Mouse (Mus musculus) heart, embryonic 11.5 days (tissue): Measurements from ENCODE around the gene Ccs. TPM values are rescaled to one million over a fixed set of nuclear protein-coding genes. Genes with fewer than 3 reads are reported as not detected.

ENCODE experiments used
- ATAC-seq: fragments of 200-750 bp; cut with Nextera tagmentation; replicated peaks from 2 replicates; pipeline ENCODE4 v1.8.0; 2017; ENCODE audit warnings: moderate library complexity; ENCODE audit not compliant: insufficient number of reproducible peaks, low FRiP score, low TSS enrichment
- H3K27ac ChIP-seq: fragments of 300-500 bp; sonication (generic); 2 replicates; pipeline ENCODE4 v1.5.1; 2014; ENCODE audit warnings: mild to moderate bottlenecking, low read depth, low read length
- H3K27me3 ChIP-seq: fragments of 300-500 bp; sonication (generic); 2 replicates; pipeline ENCODE4 v1.6.1; 2014; ENCODE audit warnings: mild to moderate bottlenecking, low read length, mixed read lengths; ENCODE audit not compliant: control insufficient read depth, insufficient read depth
- H3K36me3 ChIP-seq: fragments of 300-500 bp; sonication (generic); 2 replicates; pipeline ENCODE4 v1.6.1; 2014; ENCODE audit warnings: mild to moderate bottlenecking, low read length, moderate library complexity, mixed read lengths; ENCODE audit not compliant: control insufficient read depth, insufficient read depth
- H3K4me1 ChIP-seq: fragments of 300-500 bp; sonication (generic); 2 replicates; pipeline ENCODE4 v1.6.1; 2014; ENCODE audit warnings: low read length; ENCODE audit not compliant: control insufficient read depth, insufficient read depth
- H3K4me2 ChIP-seq: fragments of 300-500 bp; sonication (generic); 2 replicates; pipeline ENCODE4 v1.6.1; 2014; ENCODE audit warnings: mild to moderate bottlenecking, moderate library complexity
- H3K4me3 ChIP-seq: fragments of 300-500 bp; sonication (generic); 2 replicates; pipeline ENCODE4 v1.5.1; 2014; ENCODE audit warnings: low read depth, low read length
- H3K9ac ChIP-seq: fragments of 300-500 bp; sonication (generic); 2 replicates; pipeline ENCODE4 v1.6.1; 2014; ENCODE audit warnings: mild to moderate bottlenecking, low read depth, low read length, moderate library complexity
- H3K9me3 ChIP-seq: fragments of 300-500 bp; sonication (generic); replicated peaks from 2 replicates; pipeline ENCODE4 v1.6.1; 2016; ENCODE audit warnings: low read length; ENCODE audit not compliant: control insufficient read depth
- WGBS: fragments of 180-500 bp; shearing (Covaris S2); extraction: QIAGEN DNeasy Blood & Tissue Kit; methylation state at CpG from one replicate; pipeline ENCODE4 v1.1.7; 2014; ENCODE audit not compliant: insufficient replicate concordance; 5-methylcytosine and 5-hydroxymethylcytosine counted together
- polyA plus RNA-seq: library from polyadenylated mRNA; unstranded; fragments of >200 nt; fragmentation: Nextera tagmentation; extraction: Ambion mirVana; gene quantifications from 2 replicates; pipeline ENCODE4 v1.2.1, GENCODE M21; 2014

Gene Ccs
- polyA plus RNA-seq, 1 experiment from 2014 or later: 37.5 TPM

- WGBS: 0% methylated on average over 14 of the region's 14 CpGs
- Histone ChIP-seq H3K27me3 (no peaks in the 10 kb centered on the region), H3K4me3 (peak overlapping the region; percentile 76), H3K9me3 (no peaks in the 10 kb centered on the region), H3K36me3 (no peaks in the 10 kb centered on the region), H3K9ac (peak overlapping the region; percentile 95), H3K4me2 (peak overlapping the region; percentile 86), H3K27ac (no peak overlapping the region), H3K4me1 (peaks cover 8% of the 10 kb centered on the region)
- no peak for ATAC-seq
These were observed 28.8 kb downstream of the Ccs start for GRCm38 (mm10) chr19:4810309-4810708.

- Histone ChIP-seq H3K27ac (no peak overlapping the region), H3K4me1 (0 out of 2 replicates have a peak, but pooled peaks cover 2% of the 10 kb centered on the region), H3K4me3 (no peak overlapping the region), H3K9ac (no peak overlapping the region), H3K4me2 (no peak overlapping the region), H3K9me3 (no peaks in the 10 kb centered on the region), H3K36me3 (peaks cover 33% of the 10 kb centered on the region), H3K27me3 (no peaks in the 10 kb centered on the region)
- 89% methylated on average over 10 of the region's 10 CpGs for WGBS
- ATAC-seq: no peak
These were observed 35.8 kb downstream of the Ccs start for GRCm38 (mm10) chr19:4803283-4803682.

GRCm38 (mm10) chr19:4802691-4803091, 36.4 kb downstream of the Ccs start:
- no peak for ATAC-seq
- Histone ChIP-seq H3K9ac (no peak overlapping the region), H3K4me3 (no peak overlapping the region), H3K36me3 (peaks cover 33% of the 10 kb centered on the region), H3K4me1 (0 out of 2 replicates have a peak, but pooled peaks cover 2% of the 10 kb centered on the region), H3K4me2 (no peak overlapping the region), H3K27ac (no peak overlapping the region), H3K9me3 (no peaks in the 10 kb centered on the region), H3K27me3 (no peaks in the 10 kb centered on the region)
- 96% methylated on average over 7 of the region's 7 CpGs for WGBS

- Histone ChIP-seq H3K9me3 (no peaks in the 10 kb centered on the region), H3K27me3 (no peaks in the 10 kb centered on the region), H3K4me3 (no peak overlapping the region), H3K27ac (no peak overlapping the region), H3K9ac (no peak overlapping the region), H3K4me2 (no peak overlapping the region), H3K36me3 (peaks cover 33% of the 10 kb centered on the region), H3K4me1 (0 out of 2 replicates have a peak, but pooled peaks cover 2% of the 10 kb centered on the region)
- no peak for ATAC-seq
- 91% methylated on average over 5 of the region's 5 CpGs for WGBS
These were observed 40.0 kb downstream of the Ccs start for GRCm38 (mm10) chr19:4799083-4799482.

GRCm38 (mm10) chr19:4797846-4798245, 41.3 kb downstream of the Ccs start:
- H3K27me3 ChIP-seq: no peaks in the 10 kb centered on the region
- WGBS: 88% methylated on average over 2 of the region's 2 CpGs
- peaks cover 25% of the 10 kb centered on the region for H3K36me3 ChIP-seq

GRCm38 (mm10) chr19:4795929-4796328, 43.2 kb downstream of the Ccs start:
- H3K27me3 ChIP-seq: no peaks in the 10 kb centered on the region
- peaks cover 16% of the 10 kb centered on the region for H3K36me3 ChIP-seq
- no peaks in the 10 kb centered on the region for H3K9me3 ChIP-seq
- H3K27ac ChIP-seq: no peak overlapping the region
- H3K4me1 ChIP-seq: peaks cover 8% of the 10 kb centered on the region; the same call in 1 of the 2 replicates
- no peak overlapping the region for H3K4me3 ChIP-seq
- no peak for ATAC-seq
- no peak overlapping the region for H3K4me2 ChIP-seq
- no peak overlapping the region for H3K9ac ChIP-seq
- WGBS: 64% methylated on average over 1 of the region's 1 CpGs

More at GRCm38 (mm10) chr19:4797846-4798245, 41.3 kb downstream of the Ccs start:
- H3K4me3 ChIP-seq: no peak overlapping the region
- no peak overlapping the region for H3K4me2 ChIP-seq
- H3K4me1 ChIP-seq: 0 out of 2 replicates have a peak, but pooled peaks cover under 1% of the 10 kb centered on the region
- ATAC-seq: no peak
- H3K9me3 ChIP-seq: no peaks in the 10 kb centered on the region
- H3K27ac ChIP-seq: no peak overlapping the region
- H3K9ac ChIP-seq: no peak overlapping the region

GRCm38 (mm10) chr19:4793831-4794422, 45.2 kb downstream of the Ccs start, which contains the start of gene Rbm4:
TSS of gene Rbm4 (minus strand) at chr19:4793901.
- WGBS: under 1% methylated on average over 31 of the region's 31 CpGs
- Histone ChIP-seq H3K4me1 (peaks cover 8% of the 10 kb centered on the region; the same call in 1 of the 2 replicates), H3K27me3 (no peaks in the 10 kb centered on the region), H3K4me2 (peak within 1 kb of the TSS; percentile 84), H3K9ac (peak within 1 kb of the TSS; percentile 85), H3K36me3 (peaks cover 11% of the 10 kb centered on the region), H3K4me3 (peak within 1 kb of the TSS; percentile 82), H3K27ac (peak within 1 kb of the TSS; percentile 84), H3K9me3 (no peaks in the 10 kb centered on the region)
- ATAC-seq: peak; percentile 96

GRCm38 (mm10) chr19:4793281-4793830, 45.8 kb downstream of the Ccs start:
- peaks cover 11% of the 10 kb centered on the region for H3K36me3 ChIP-seq
- peak overlapping the region; percentile 82 for H3K4me3 ChIP-seq
- peak overlapping the region; percentile 84 for H3K27ac ChIP-seq
- H3K27me3 ChIP-seq: no peaks in the 10 kb centered on the region
- peak overlapping the region; percentile 85 for H3K9ac ChIP-seq
- peak overlapping the region; percentile 84 for H3K4me2 ChIP-seq
- no peaks in the 10 kb centered on the region for H3K9me3 ChIP-seq
- peaks cover 8% of the 10 kb centered on the region; the same call in 1 of the 2 replicates for H3K4me1 ChIP-seq
- ATAC-seq: peak; percentile 63; the same call in 1 of the 2 replicates
- WGBS: 1% methylated on average over 16 of the region's 16 CpGs
